Mouse (Mus musculus): ENCODE measurements around the gene Scgb2b11.
"Not testable (repeated sequence)": the region's sequence is repeated elsewhere in the genome, so short reads cannot be mapped to it uniquely, and the experiment has no call there.

The Scgb2b11 gene

DNA sequence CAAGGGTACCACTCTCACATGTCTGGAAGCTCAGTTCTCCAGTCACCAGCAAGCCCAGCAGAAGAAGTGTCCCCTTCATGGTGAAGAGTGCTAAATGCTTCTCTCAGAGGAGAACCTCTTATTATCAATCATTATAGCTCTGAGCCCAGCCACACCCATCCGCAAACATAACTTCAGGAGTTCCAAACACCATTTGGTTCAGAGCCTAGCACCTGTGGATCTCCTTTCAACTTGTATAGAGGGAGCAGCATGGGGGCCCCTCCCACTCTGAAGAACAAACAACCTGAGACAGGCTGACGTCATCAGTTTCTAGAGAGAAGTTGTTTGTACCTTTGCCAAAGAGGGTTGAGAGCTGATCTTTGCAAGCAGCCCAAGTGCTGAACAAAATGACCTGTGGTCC lies at the start of gene Scgb2b11:
TSS of gene Scgb2b11 (minus strand) at position 101 of the 400 bp plus-strand sequence.
- DNase-seq (ENCODE audit: low spot score) = not testable (repeated sequence)

DNA sequence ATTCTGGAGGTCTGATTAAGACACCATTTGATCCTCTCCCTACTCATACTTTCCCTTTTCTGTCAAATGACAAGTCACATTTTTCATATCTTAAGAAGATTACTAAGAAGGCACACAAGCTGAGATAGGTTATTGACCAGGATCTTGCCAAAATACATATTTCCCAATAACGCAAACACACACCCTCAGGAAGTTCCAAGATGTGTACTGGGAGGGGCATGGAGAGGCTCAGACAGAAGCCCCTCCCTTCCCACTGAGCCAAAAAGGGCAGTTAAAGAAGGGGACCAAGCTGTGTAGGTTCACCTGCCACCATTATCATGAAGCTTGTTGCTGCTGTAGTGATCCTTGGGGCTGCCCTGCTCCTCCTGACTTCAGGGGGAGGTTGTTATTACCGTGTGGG lies 11.6 kb upstream of the Scgb2b11 start, which contains the start of gene Scgb1b11:
TSS of gene Scgb1b11 (plus strand) at position 301 of the 400 bp plus-strand sequence.
- not testable (repeated sequence) for DNase-seq (ENCODE audit: low spot score)
